Mouse (Mus musculus) cerebellum, adult 2 months (tissue): ENCODE data around the gene Nfe2l1. TPM values are rescaled to one million over a fixed set of nuclear protein-coding genes. Genes with fewer than 3 reads are reported as not detected.
A peak's percentile ranks its signal among the peaks of the same experiment; 100 is the strongest.
"Not testable (repeated sequence)": the region's sequence is repeated elsewhere in the genome, so short reads cannot be mapped to it uniquely, and the experiment has no call there.

ENCODE experiments used
- DNase-seq, 2 experiments: peaks; one replicate each; pipeline ENCODE4 v3.0.0; 2021
- H3K27ac ChIP-seq: fragments of 200-500 bp; 2 replicates; pipeline ENCODE4 v1.5.1; 2012; ENCODE audit warnings: low read length, control low read depth, inconsistent platforms; ENCODE audit not compliant: insufficient read depth
- H3K27me3 ChIP-seq: fragments of 200-500 bp; 2 replicates; pipeline ENCODE4 v1.6.1; 2012; ENCODE audit warnings: inconsistent platforms, mild to moderate bottlenecking, low read length, moderate library complexity; ENCODE audit not compliant: control insufficient read depth, insufficient read depth
- H3K4me1 ChIP-seq: fragments of 200-500 bp; 2 replicates; pipeline ENCODE4 v1.6.1; 2011; ENCODE audit warnings: low read length; ENCODE audit not compliant: control insufficient read depth, insufficient read depth
- H3K4me3 ChIP-seq: fragments of 200-500 bp; replicated peaks from 2 replicates; pipeline ENCODE3; 2011; ENCODE audit warnings: mild to moderate bottlenecking, low read depth, low read length, control low read depth; ENCODE audit not compliant: insufficient read depth
- CTCF ChIP-seq: fragments of 200-500 bp; IDR thresholded peaks from 2 replicates; pipeline ENCODE4 v1.5.1; 2011; ENCODE audit warnings: low read depth, mild to moderate bottlenecking, control low read depth, low read length, moderate library complexity, borderline replicate concordance; ENCODE audit not compliant: insufficient read depth
- POLR2A ChIP-seq: fragments of 200-500 bp; IDR thresholded peaks from 2 replicates; pipeline ENCODE4 v1.6.1; 2011; ENCODE audit warnings: low read length, control low read depth, borderline replicate concordance; ENCODE audit not compliant: insufficient read depth
- WGBS: fragments of 180-500 bp; shearing (Covaris S2); methylation state at CpG from one replicate; pipeline ENCODE4 v1.1.7; 2018; 5-methylcytosine and 5-hydroxymethylcytosine counted together
- polyA plus RNA-seq: library from polyadenylated mRNA; depleted of rRNA; stranded (reverse); fragments of >200 nt; gene quantifications from 2 replicates; pipeline ENCODE4 v1.2.3, GENCODE M21; 2012

Gene Nfe2l1
- polyA plus RNA-seq, 1 experiment, result 215 TPM

DNA sequence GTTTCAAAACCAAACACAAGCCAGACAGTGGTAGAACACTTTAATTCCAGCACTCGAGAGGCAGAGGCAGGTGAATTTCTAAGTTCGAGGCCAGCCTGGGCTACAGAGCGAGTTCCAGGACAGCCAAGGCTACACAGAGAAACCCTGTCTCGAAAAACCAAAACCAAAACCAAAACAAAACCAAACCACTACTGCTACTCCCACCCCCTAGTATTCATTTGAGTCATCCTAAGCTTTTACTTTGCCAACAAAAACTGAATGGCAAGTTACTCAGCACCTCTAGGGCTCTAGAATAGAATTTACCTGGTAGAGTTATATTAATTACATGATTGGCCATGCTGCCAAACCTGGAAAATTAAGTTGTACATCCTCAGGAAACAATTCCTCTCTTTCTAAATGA is 29.9 kb upstream of the Nfe2l1 start:
- Histone ChIP-seq H3K27me3 (no peaks in the 10 kb centered on the region), H3K4me1 (peaks cover 14% of the 10 kb centered on the region), H3K27ac (no peak overlapping the region), H3K4me3 (no peak overlapping the region)
- WGBS, result 93% methylated on average over 4 of the region's 4 CpGs
- no peak for TF ChIP-seq CTCF
- TF ChIP-seq POLR2A, result no peak
- no peak for DNase-seq

DNA sequence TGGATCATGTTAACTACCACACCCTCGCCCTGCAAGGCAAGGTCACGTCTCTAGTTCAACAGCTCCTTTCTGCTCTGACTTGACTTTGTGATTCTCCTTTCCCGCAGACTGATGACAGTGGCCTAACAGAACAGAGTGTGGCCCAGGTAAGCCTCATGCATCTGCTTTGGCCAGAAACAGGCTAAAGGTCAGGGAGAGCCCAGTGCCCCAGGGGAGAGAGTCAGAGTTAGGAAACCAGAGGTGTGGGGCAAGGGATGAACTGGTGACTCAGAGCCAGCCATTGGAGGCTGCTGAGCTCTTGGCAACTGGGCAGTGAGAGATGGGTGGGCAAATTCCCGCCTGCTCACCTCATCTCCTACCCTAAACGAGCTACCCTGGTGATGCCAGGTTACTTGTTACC is 27.7 kb upstream of the Nfe2l1 start:
- WGBS, result 83% methylated on average over 5 of the region's 5 CpGs

DNA sequence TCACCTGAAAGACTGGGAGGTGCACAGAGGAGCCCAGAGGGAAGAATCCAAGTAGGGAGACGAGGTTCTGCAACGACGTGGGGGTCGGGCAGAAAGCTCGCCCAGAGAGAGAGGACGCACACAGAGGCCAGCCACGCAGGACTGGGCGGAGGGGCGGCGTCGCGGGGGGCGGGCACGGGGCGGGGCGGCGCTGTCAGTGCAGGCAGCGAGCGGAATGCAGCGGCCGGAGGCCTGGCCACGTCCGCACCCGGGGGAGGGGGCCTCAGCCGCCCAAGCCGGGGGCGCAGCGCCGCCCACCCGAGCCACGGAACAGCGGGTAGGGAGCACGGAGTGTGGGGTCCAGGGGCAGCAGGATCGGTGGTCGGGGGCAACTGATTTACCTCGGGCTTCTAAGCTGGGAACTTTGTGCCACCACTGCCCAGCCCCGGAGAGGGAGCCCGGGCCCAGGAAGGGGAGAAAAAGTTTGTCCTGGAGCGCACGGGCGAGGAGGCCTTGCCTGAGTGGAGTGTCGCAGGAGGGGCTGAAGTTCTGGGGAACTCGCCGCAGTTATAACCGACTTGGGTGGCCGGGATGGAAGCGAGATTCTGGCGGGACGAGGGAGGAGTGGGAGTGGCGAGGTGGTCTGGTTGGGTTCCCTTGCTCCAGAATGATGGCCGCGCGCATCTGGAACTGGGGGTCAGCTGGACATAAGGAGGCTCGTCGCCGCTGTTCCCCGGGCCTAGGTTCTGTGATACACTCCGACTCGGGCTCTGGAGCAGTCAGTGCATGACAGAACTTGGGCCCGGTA is 20.1 kb upstream of the Nfe2l1 start, which contains the start of gene Copz2:
TSS of gene Copz2 (plus strand) at position 190 of the 787 bp plus-strand sequence.
- no peak for TF ChIP-seq POLR2A
- no peak for TF ChIP-seq CTCF
- H3K4me3 ChIP-seq, result no peak within 1 kb of the TSS
- H3K4me1 ChIP-seq, result no peaks in the 10 kb centered on the region
- no peak for DNase-seq
- H3K27ac ChIP-seq, result no peak within 1 kb of the TSS
- WGBS, result 3% methylated on average over 57 of the region's 60 CpGs
- H3K27me3 ChIP-seq, result no peaks in the 10 kb centered on the region; the same call in 1 of the 2 replicates

More for the DNA sequence above, 27.7 kb upstream of the Nfe2l1 start:
- H3K4me1 ChIP-seq, result peaks cover 8% of the 10 kb centered on the region; the same call in 1 of the 2 replicates
- no peak overlapping the region for H3K27ac ChIP-seq
- TF ChIP-seq CTCF, result no peak
- TF ChIP-seq POLR2A, result no peak
- DNase-seq, result no peak
- no peak overlapping the region for H3K4me3 ChIP-seq
- no peaks in the 10 kb centered on the region for H3K27me3 ChIP-seq

DNA sequence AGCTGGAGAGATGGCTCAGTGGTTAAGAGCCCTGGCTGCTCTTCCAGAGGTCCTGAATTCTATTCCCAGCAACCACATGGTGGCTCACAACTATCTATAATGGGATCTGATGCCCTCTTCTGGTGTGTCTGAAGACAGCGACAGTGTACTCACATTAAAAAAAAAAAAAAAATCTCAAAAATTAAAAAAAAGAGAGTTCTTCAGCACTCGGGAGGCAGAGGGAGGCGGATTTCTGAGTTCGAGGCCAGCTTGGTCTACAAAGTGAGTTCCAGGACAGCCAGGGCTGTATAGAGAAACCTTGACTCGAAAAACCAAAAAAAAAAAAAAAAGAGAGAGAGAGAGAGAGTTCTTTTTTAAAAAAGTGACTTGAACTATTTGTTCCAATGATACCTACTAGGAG is 19.4 kb upstream of the Nfe2l1 start:
- not testable (repeated sequence) for H3K4me1 ChIP-seq, H3K4me3 ChIP-seq

DNA sequence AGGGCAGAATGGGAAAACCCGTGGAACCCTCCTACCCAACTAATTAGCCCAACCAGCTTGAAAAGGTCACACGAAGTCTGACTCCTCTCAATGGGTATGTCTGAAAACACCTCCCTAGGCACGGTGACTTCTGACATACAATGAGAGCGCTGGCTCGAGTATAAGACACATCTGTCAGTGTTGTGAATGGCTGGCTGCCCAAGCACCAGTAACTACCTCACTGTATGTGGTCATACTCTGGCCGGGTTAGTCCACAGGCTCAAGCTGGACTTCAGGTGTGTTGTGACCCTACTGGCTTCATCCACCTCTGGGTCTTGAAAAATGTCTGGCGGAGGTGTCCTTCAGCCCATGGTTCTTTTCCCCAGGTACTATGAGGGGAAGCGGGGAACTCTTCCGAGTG is 18.9 kb upstream of the Nfe2l1 start:
- 44% methylated on average over 9 of the region's 9 CpGs for WGBS
- H3K27ac ChIP-seq, result no peak overlapping the region
- DNase-seq, result no peak

More for the DNA sequence above, 19.4 kb upstream of the Nfe2l1 start:
- WGBS, result 61% methylated on average over 5 of the region's 5 CpGs
- not testable (repeated sequence) for DNase-seq, H3K27ac ChIP-seq, H3K27me3 ChIP-seq

DNA sequence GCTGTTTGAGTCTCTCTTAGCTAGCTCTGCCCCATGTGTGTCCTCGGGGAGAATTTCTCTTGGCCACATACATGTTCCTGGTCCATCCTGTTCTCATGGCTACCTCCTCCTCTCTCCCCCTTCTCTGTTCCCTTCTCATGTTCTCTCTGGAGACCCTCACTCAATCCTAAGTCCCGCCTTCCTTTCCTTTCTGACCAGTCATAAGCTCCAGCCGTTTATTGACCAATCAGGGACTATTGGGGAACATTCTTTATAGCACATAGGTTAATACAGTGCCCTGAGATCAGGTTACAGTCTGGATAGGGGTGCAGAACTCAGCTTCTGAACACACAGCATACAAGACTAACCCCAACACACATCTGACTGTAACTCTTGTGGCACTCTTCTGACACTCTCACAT is 17.5 kb upstream of the Nfe2l1 start:
- H3K4me1 ChIP-seq, result no peaks in the 10 kb centered on the region
- H3K27ac ChIP-seq, result no peak overlapping the region
- H3K27me3 ChIP-seq, result no peaks in the 10 kb centered on the region; the same call in 1 of the 2 replicates
- no peak for TF ChIP-seq POLR2A
- no peak for TF ChIP-seq CTCF
- H3K4me3 ChIP-seq, result no peak overlapping the region
- no peak for DNase-seq
- 44% methylated on average over 3 of the region's 3 CpGs for WGBS

More for the DNA sequence above, 18.9 kb upstream of the Nfe2l1 start:
- Histone ChIP-seq H3K4me3 (no peak overlapping the region), H3K4me1 (no peaks in the 10 kb centered on the region), H3K27me3 (no peaks in the 10 kb centered on the region; the same call in 1 of the 2 replicates)
- no peak for TF ChIP-seq POLR2A

DNA sequence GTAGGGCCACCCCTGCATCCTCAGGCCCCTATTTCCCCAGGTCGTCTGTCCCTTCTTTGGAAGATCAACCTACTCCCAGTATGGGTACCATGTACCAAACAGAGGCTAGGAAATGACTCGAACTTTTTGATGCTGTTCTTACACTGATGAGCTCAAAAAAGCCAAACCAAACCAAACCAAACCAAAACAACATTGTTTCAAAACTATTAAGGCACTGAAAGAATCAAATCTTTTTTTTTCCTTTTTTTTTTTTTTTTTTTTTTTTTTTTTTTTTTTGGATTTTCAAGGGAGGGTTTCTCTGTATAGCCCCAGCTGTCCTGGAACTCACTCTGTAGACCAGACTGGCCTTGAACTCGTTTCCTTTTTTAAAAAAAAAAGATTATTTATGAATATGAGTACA is 13.9 kb upstream of the Nfe2l1 start:
- no peak for DNase-seq
- Histone ChIP-seq H3K27ac (no peak overlapping the region), H3K27me3 (no peaks in the 10 kb centered on the region), H3K4me1 (peaks cover 7% of the 10 kb centered on the region), H3K4me3 (no peak overlapping the region)
- WGBS, result 56% methylated on average over 3 of the region's 3 CpGs
- TF ChIP-seq POLR2A, result no peak

DNA sequence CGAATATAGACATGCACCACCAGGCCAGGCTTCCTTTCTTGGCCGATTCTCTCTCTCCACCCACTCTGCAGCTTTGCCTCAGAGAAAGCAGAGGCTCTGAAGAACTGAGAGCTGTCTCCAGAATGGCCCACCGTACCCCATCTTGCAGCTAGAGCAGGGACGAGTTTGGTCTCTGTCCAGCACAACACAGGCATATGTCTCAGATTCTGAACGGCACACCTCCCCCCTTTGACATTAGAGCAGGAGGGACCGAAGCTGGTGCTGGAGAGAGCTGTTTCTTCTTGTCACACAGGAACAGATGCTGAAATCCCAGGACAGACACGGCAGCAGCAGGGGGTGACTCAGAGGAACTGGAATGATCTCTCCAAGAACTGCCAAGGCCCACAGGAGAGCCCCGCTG is 10.5 kb upstream of the Nfe2l1 start:
- WGBS, result 12% methylated on average over 8 of the region's 8 CpGs
- peaks cover 7% of the 10 kb centered on the region for H3K4me1 ChIP-seq
- DNase-seq, result peak in 1 of 2 experiments; percentile 27
- 0 out of 2 replicates have a peak overlapping the region, but pooled peaks have one; percentile 53 for H3K27ac ChIP-seq
- TF ChIP-seq POLR2A (no peak), CTCF (no peak)
- H3K4me3 ChIP-seq, result no peak overlapping the region
- H3K27me3 ChIP-seq, result no peaks in the 10 kb centered on the region

DNA sequence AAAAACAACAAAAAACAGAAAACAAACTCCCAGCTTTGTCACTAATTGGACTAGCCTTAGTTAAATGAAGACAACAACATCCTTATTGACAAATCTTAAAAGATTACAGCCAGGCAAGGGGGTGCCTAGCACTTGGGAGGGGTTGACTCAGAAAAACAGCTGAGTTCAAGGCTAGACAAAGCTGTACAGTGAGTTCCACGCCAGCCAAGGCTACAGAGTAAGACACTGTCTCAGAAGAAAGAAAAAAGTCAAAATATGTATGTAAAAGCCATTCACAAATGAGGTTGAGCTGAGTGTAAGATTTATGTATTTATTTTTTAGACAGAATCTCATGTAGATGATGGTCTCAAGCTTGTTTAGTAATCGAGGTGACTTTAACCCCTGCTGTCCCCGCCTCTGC is 10.1 kb upstream of the Nfe2l1 start:
- no peak overlapping the region for H3K27ac ChIP-seq
- H3K27me3 ChIP-seq, result no peaks in the 10 kb centered on the region
- TF ChIP-seq POLR2A (no peak), CTCF (no peak)
- H3K4me3 ChIP-seq, result no peak overlapping the region
- H3K4me1 ChIP-seq, result peaks cover 7% of the 10 kb centered on the region
- 52% methylated on average over 3 of the region's 3 CpGs for WGBS
- no peak for DNase-seq
